Mouse (Mus musculus) C2C12 (cell line): ENCODE measurements around the gene Map3k4. TPM values are rescaled to one million over a fixed set of nuclear protein-coding genes. Genes with fewer than 3 reads are reported as not detected.

Source experiments
- H3K27me3 ChIP-seq: one replicate; pipeline ENCODE4 v1.6.1; 2011; ENCODE audit not compliant: control insufficient read depth, insufficient read depth, insufficient read length
- H3K36me3 ChIP-seq: one replicate; pipeline ENCODE4 v1.6.1; 2011; ENCODE audit not compliant: control insufficient read depth, insufficient read depth
- H3K4me3 ChIP-seq: one replicate; pipeline ENCODE4 v1.5.1; 2011; ENCODE audit warnings: mild to moderate bottlenecking, control low read depth; ENCODE audit not compliant: poor library complexity, insufficient read depth, severe bottlenecking
- H3K79me2 ChIP-seq: one replicate; pipeline ENCODE4 v1.6.1; 2011; ENCODE audit not compliant: control insufficient read depth, insufficient read depth
- H3K79me3 ChIP-seq: one replicate; pipeline ENCODE4 v1.6.1; 2011; ENCODE audit warnings: low read depth, control low read depth
- H3ac ChIP-seq: one replicate; pipeline ENCODE3; 2011; ENCODE audit warnings: low read depth; ENCODE audit not compliant: control insufficient read depth, insufficient read length
- CEBPB ChIP-seq: IDR thresholded peaks from one replicate; pipeline ENCODE4 v1.6.1; 2011; ENCODE audit warnings: low read depth, mild to moderate bottlenecking, control low read depth, moderate library complexity
- CTCF ChIP-seq: IDR thresholded peaks from one replicate; pipeline ENCODE4 v1.5.1; 2011; ENCODE audit not compliant: control insufficient read depth, insufficient read depth, insufficient read length
- FOSL1 ChIP-seq: IDR thresholded peaks from one replicate; pipeline ENCODE4 v1.8.0; 2011; ENCODE audit warnings: mild to moderate bottlenecking, low read length; ENCODE audit not compliant: poor library complexity, insufficient read depth, severe bottlenecking
- MAX ChIP-seq: IDR thresholded peaks from one replicate; pipeline ENCODE4 v1.6.1; 2011; ENCODE audit warnings: mild to moderate bottlenecking, control low read depth
- MYOD1 ChIP-seq: IDR thresholded peaks from one replicate; pipeline ENCODE4 v1.6.1; 2011; ENCODE audit warnings: low read depth; ENCODE audit not compliant: control insufficient read depth, insufficient read length
- MYOG ChIP-seq: IDR thresholded peaks from one replicate; pipeline ENCODE4 v1.6.1; 2011; ENCODE audit not compliant: control insufficient read depth, insufficient read length; ENCODE audit errors: extremely low read depth
- USF1 ChIP-seq: IDR thresholded peaks from one replicate; pipeline ENCODE4 v1.6.1; 2011; ENCODE audit warnings: low read depth, mild to moderate bottlenecking, control low read depth, moderate library complexity
- polyA plus RNA-seq: library from polyadenylated mRNA; unstranded; fragments of >200 nt; fragmentation: generic; extraction: Trizol; gene quantifications from one replicate; pipeline ENCODE4 v1.2.1, GENCODE M21; 2012; ENCODE audit warnings: missing spikeins

Map3k4 gene
- polyA plus RNA-seq, 1 experiment: 20.9 TPM

- Histone ChIP-seq H3K27me3 (no peaks in the 10 kb centered on the region), H3K79me3 (no peaks in the 10 kb centered on the region), H3K79me2 (no peaks in the 10 kb centered on the region), H3K4me3 (no peak overlapping the region), H3ac (no peak overlapping the region), H3K36me3 (peaks cover 8% of the 10 kb centered on the region)
- TF ChIP-seq FOSL1: no peak
- TF ChIP-seq CEBPB: no peak
- no peak for TF ChIP-seq MYOD1
- no peak for TF ChIP-seq USF1
- TF ChIP-seq CTCF: no peak
- no peak for TF ChIP-seq MYOG
- no peak for TF ChIP-seq MAX
Measured at GRCm38 (mm10) chr17:12224145-12224544, 94.5 kb downstream of the Map3k4 start.

- H3K27me3 ChIP-seq: no peaks in the 10 kb centered on the region
- no peak overlapping the region for H3ac ChIP-seq
- H3K4me3 ChIP-seq: no peak overlapping the region
- peaks cover 8% of the 10 kb centered on the region for H3K36me3 ChIP-seq
- H3K79me2 ChIP-seq: no peaks in the 10 kb centered on the region
- H3K79me3 ChIP-seq: no peaks in the 10 kb centered on the region
- TF ChIP-seq CTCF: no peak
- no peak for TF ChIP-seq MYOG
Measured at GRCm38 (mm10) chr17:12223682-12224081, 94.9 kb downstream of the Map3k4 start.

- Histone ChIP-seq H3K36me3 (peaks cover 3% of the 10 kb centered on the region), H3K79me2 (no peaks in the 10 kb centered on the region), H3K27me3 (no peaks in the 10 kb centered on the region), H3K4me3 (no peak overlapping the region), H3K79me3 (no peaks in the 10 kb centered on the region), H3ac (no peak overlapping the region)
- TF ChIP-seq MYOG (no peak), FOSL1 (no peak), USF1 (no peak), MYOD1 (no peak), CEBPB (no peak), CTCF (no peak), MAX (no peak)
Measured at GRCm38 (mm10) chr17:12221926-12222325, 96.7 kb downstream of the Map3k4 start.

GRCm38 (mm10) chr17:12216224-12216623, 102.4 kb downstream of the Map3k4 start:
- Histone ChIP-seq H3ac (no peak overlapping the region), H3K4me3 (no peak overlapping the region), H3K36me3 (peaks cover 19% of the 10 kb centered on the region), H3K79me3 (no peaks in the 10 kb centered on the region), H3K79me2 (no peaks in the 10 kb centered on the region), H3K27me3 (no peaks in the 10 kb centered on the region)
- no peak for TF ChIP-seq MAX
- TF ChIP-seq MYOG: no peak
- no peak for TF ChIP-seq FOSL1
- TF ChIP-seq USF1: no peak

- TF ChIP-seq CTCF (no peak), USF1 (no peak), MAX (no peak), FOSL1 (no peak), MYOG (no peak), MYOD1 (no peak), CEBPB (no peak)
Measured at GRCm38 (mm10) chr17:12213430-12213829, 105.2 kb downstream of the Map3k4 start.

GRCm38 (mm10) chr17:12212341-12212740, 106.3 kb downstream of the Map3k4 start:
- Histone ChIP-seq H3K36me3 (peaks cover 24% of the 10 kb centered on the region), H3K4me3 (no peak overlapping the region)

More at GRCm38 (mm10) chr17:12213430-12213829, 105.2 kb downstream of the Map3k4 start:
- no peaks in the 10 kb centered on the region for H3K79me2 ChIP-seq
- no peaks in the 10 kb centered on the region for H3K27me3 ChIP-seq
- H3K4me3 ChIP-seq: no peak overlapping the region
- peaks cover 24% of the 10 kb centered on the region for H3K36me3 ChIP-seq
- no peaks in the 10 kb centered on the region for H3K79me3 ChIP-seq
- no peak overlapping the region for H3ac ChIP-seq

More at GRCm38 (mm10) chr17:12212341-12212740, 106.3 kb downstream of the Map3k4 start:
- Histone ChIP-seq H3ac (no peak overlapping the region), H3K79me3 (no peaks in the 10 kb centered on the region), H3K79me2 (no peaks in the 10 kb centered on the region), H3K27me3 (no peaks in the 10 kb centered on the region)
- TF ChIP-seq MAX: no peak
- no peak for TF ChIP-seq MYOG
- TF ChIP-seq FOSL1: no peak
- no peak for TF ChIP-seq USF1
- no peak for TF ChIP-seq CTCF
- no peak for TF ChIP-seq CEBPB
- TF ChIP-seq MYOD1: no peak
